Mouse (Mus musculus): ENCODE data around the gene Bola2.
"Not testable (repeated sequence)": the region's sequence is repeated elsewhere in the genome, so short reads cannot be mapped to it uniquely, and the experiment has no call there.

The Bola2 gene

DNA sequence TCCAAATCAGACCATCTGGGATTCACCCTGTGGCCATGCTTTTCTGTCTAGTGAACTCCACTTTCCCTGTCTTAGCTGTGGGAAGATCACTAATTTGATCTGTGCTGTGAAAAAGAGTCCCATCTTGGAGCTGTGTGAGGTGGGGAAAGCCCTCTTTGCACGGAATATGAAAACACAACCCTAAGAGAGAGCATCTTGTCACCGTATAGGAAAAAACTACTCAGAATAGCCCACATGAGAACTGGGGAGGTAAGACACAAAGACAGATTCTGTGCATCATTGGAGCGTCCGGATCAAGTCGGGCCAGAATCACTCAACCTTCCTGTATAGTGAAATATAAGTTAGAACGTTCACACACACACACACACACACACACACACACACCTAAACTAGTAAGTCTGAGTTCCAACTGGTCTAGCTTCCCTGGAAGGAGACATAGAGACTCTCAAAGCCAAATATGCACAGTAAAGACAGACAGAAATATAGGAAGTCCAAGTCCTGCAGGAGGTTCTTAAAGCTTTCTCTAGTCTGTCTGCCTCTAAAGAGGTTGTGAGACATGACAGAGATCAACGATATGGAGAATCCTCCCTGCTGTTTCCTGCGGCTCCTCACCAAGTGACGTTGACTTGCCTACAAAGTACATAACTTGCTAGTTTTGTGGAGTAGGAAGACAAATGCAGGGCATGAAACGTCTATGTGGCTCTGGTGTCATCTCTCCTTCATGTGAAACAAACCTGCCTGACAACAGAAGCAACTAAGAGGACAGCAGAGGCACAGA is 13.2 kb downstream of the Bola2 start:
- no peak for DNase-seq (ENCODE audit: low read depth, low spot score)

- no peak for DNase-seq (ENCODE audit: low read depth, low spot score)
Measured at GRCm38 (mm10) chr7:126710266-126710665, 15.1 kb downstream of the Bola2 start.

GRCm38 (mm10) chr7:126711910-126712309 is 16.7 kb downstream of the Bola2 start:
- no peak for DNase-seq (ENCODE audit: low read depth, low spot score)

DNA sequence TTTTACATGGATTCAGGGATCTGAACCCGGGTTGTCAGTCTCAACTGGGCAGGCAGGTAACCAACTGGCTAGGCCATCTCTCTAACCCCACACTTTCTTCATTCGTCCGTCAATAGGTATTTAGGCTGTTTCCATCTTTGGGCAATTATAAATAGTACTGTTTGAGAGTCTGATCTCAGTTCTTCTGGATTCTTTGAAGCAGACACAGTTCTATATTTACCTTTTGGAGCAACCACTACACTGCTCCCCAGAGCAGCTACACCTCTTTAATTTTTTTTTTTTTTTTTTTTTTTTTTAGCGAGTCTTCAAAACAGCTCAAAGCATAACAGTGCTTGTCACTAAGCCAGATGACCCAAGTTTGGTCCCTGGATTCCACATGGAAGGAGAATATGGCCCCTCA is 20.5 kb downstream of the Bola2 start:
- no peak for DNase-seq (ENCODE audit: low read depth, low spot score)

GRCm38 (mm10) chr7:126717566-126717965 is 22.4 kb downstream of the Bola2 start:
- DNase-seq (ENCODE audit: low read depth, low spot score): no peak

GRCm38 (mm10) chr7:126718787-126719337 is 23.7 kb downstream of the Bola2 start:
- DNase-seq (ENCODE audit: low read depth, low spot score): no peak

- DNase-seq (ENCODE audit: low read depth, low spot score): no peak
Measured at GRCm38 (mm10) chr7:126721635-126722034, 26.4 kb downstream of the Bola2 start.

DNA sequence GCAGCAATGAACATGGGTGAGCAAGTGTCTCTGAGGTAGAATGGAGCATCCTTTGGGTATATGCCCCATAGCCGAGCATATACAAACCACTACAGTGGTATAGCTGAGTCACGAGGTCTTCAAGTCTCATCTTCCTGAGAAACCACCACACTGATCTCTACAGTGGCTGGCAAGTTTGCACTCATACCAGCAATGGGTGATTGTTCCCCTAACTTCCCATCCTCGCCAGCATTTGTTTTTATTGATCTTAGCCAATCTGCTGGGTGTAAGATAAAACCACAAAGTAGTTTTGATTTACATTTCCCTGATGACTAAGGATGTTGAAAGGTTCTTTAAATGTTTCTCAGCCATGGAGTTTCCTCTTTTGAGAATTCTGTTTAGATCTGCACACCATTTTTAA is 29.9 kb downstream of the Bola2 start:
- DNase-seq (ENCODE audit: low read depth, low spot score): no peak

GRCm38 (mm10) chr7:126725667-126726066 is 30.5 kb downstream of the Bola2 start:
- DNase-seq (ENCODE audit: low read depth, low spot score): no peak

GRCm38 (mm10) chr7:126730256-126730789 is 35.1 kb downstream of the Bola2 start:
- not testable (repeated sequence) for DNase-seq (ENCODE audit: low read depth, low spot score)

GRCm38 (mm10) chr7:126736122-126736521 is 40.9 kb downstream of the Bola2 start:
- DNase-seq (ENCODE audit: low read depth, low spot score): no peak

GRCm38 (mm10) chr7:126739551-126739950 is 44.4 kb downstream of the Bola2 start:
- DNase-seq (ENCODE audit: low read depth, low spot score): no peak

GRCm38 (mm10) chr7:126740132-126740735 is 45.0 kb downstream of the Bola2 start:
- no peak for DNase-seq (ENCODE audit: low read depth, low spot score)

DNA sequence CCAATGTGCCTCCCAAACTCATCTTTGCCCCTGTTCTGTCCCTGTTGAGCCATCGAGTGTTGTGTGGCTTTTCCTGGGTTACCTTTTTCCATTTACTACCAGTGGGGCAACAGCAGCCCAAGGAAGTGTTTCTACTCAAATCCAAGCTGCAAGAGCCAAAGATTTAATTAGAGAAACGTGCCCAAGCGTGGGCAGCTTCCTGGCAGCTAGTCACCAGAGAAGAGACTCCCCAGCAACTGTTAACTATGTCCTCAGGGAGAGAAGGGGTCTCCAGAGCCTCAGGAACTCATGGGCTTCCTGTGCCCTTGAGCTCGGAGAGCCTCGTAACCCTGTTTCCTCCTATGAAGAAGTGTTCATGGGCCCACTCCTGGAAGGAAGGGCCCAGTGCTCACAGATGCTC is 45.8 kb downstream of the Bola2 start:
- DNase-seq (ENCODE audit: low read depth, low spot score): no peak

DNA sequence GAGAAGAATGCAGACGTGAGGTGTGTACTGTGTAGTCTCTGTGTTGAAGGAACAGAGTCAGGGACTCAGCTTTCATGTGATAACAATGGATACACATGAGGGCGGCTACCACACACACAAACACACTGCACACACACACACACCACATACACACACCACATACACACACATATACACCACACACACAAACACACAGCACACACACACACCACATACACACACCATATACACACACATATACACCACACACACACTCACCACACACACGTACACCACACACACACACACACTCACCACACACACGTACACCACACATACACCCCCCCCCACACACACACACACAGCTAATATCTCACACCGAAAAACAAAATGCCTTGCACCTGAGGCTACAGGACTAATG is 46.3 kb downstream of the Bola2 start:
- no peak for DNase-seq (ENCODE audit: low read depth, low spot score)

- DNase-seq (ENCODE audit: low read depth, low spot score): no peak
Measured at GRCm38 (mm10) chr7:126741964-126742482, 46.8 kb downstream of the Bola2 start.

DNA sequence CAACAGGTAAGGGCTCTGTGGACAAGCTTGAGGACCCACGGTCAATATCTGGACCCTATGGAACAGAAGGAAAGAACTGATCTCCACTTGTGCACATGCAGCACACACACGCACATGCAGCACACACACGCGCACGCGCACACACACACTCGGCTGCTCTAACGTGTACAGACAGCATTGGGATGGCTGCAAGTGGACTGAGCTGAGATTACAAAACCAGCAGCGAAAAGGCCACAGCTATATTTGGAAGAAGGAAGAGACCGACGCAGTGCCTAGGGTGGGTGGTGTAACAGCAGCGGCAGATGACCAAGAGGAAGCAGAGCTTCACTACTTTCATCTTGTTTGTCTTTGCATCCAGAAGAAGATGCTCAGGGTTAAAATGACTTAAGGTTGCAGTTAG is 50.9 kb downstream of the Bola2 start:
- DNase-seq (ENCODE audit: low read depth, low spot score): no peak

DNA sequence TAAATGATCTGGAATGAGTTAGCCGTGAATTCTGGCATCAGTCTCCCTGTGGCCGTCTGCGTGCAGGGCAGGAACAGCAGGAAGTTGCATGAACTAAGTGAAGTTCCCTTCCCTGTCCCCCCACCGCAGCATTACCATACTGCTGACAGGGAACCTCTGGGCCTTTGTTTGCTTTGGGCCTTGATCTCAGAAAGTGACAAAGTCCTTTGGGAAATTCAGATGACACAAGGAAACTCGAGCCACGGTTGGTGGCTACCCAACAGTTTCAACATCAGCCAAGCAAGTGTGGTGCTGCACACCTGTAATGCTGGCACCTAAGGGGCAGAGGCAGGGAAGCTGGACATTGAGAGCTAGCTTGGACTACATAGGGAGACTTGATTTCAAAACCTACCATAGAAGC is 51.6 kb downstream of the Bola2 start:
- DNase-seq (ENCODE audit: low read depth, low spot score): no peak

DNA sequence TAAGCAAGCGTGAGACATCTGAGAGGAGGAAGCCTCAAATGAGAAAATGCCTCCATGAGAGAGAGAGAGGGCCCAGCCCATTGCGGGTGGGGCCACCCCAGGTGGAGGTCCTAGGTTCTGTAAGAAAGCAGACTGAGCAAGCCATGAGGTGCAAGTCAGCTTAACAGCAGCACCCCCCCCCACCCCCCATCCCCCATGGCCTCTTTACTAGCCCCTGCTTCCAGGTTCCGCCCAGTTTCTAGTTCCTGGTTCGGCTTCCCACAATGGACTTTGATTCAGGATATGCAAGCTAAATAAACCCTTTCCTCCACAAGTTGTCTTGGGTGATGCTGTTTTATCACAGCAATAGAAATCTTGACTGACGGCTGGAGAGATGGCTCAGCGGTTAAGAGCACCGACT is 53.6 kb downstream of the Bola2 start:
- DNase-seq (ENCODE audit: low read depth, low spot score): no peak
